Mouse (Mus musculus) kidney, postnatal 0 days (tissue): ENCODE results near the gene Gria4. TPM values are rescaled to one million over a fixed set of nuclear protein-coding genes. Genes with fewer than 3 reads are reported as not detected.

Experiments used
- ATAC-seq: fragments of 200-750 bp; cut with Nextera tagmentation; replicated peaks from 2 replicates; pipeline ENCODE4 v1.8.0; 2017; ENCODE audit warnings: low read depth, moderate number of reproducible peaks, moderate TSS enrichment, moderate library complexity; ENCODE audit not compliant: low FRiP score
- DNase-seq: peaks from one replicate; pipeline ENCODE4 v3.0.0-alpha.2; 2016; ENCODE audit warnings: low spot score
- H3K27ac ChIP-seq: fragments of 300-500 bp; sonication (generic); 2 replicates; pipeline ENCODE4 v1.5.1; 2014; ENCODE audit warnings: mild to moderate bottlenecking
- H3K27me3 ChIP-seq: fragments of 300-500 bp; sonication (generic); 2 replicates; pipeline ENCODE4 v1.6.1; 2014; ENCODE audit warnings: low read length, mixed read lengths; ENCODE audit not compliant: insufficient read depth
- H3K36me3 ChIP-seq: fragments of 300-500 bp; sonication (generic); 2 replicates; pipeline ENCODE4 v1.6.1; 2014; ENCODE audit warnings: low read length, mixed read lengths; ENCODE audit not compliant: insufficient read depth
- H3K4me1 ChIP-seq: fragments of 300-500 bp; sonication (generic); replicated peaks from 2 replicates; pipeline ENCODE4 v1.6.1; 2014; ENCODE audit warnings: antibody characterized with exemption, low read length, mixed read lengths; ENCODE audit not compliant: insufficient read depth
- H3K4me2 ChIP-seq: fragments of 300-500 bp; sonication (generic); 2 replicates; pipeline ENCODE4 v1.6.1; 2014; ENCODE audit warnings: mild to moderate bottlenecking, low read length, moderate library complexity, mixed read lengths
- H3K4me3 ChIP-seq: fragments of 300-500 bp; sonication (generic); replicated peaks from 2 replicates; pipeline ENCODE4 v1.5.1; 2014; ENCODE audit warnings: low read depth, low read length
- H3K9ac ChIP-seq: fragments of 300-500 bp; sonication (generic); 2 replicates; pipeline ENCODE4 v1.6.1; 2014; ENCODE audit warnings: low read depth, low read length
- H3K9me3 ChIP-seq: fragments of 300-500 bp; sonication (generic); replicated peaks from 2 replicates; pipeline ENCODE4 v1.6.1; 2016; ENCODE audit warnings: low read length, inconsistent platforms, mixed read lengths
- CTCF ChIP-seq: IDR thresholded peaks from 2 replicates; pipeline ENCODE4 v1.5.1; 2016; ENCODE audit warnings: antibody characterized with exemption, low read depth, mild to moderate bottlenecking, moderate library complexity
- WGBS: fragments of 180-500 bp; shearing (Covaris S2); extraction: QIAGEN DNeasy Blood & Tissue Kit; methylation state at CpG from one replicate; pipeline ENCODE4 v1.1.7; 2014; 5-methylcytosine and 5-hydroxymethylcytosine counted together
- polyA plus RNA-seq: library from polyadenylated mRNA; unstranded; fragments of >200 nt; fragmentation: Nextera tagmentation; extraction: Ambion mirVana; gene quantifications from 2 replicates; pipeline ENCODE4 v1.2.1, GENCODE M21; 2015

The Gria4 gene
- polyA plus RNA-seq, 1 experiment from 2014 or later, result 6.3 TPM

DNA sequence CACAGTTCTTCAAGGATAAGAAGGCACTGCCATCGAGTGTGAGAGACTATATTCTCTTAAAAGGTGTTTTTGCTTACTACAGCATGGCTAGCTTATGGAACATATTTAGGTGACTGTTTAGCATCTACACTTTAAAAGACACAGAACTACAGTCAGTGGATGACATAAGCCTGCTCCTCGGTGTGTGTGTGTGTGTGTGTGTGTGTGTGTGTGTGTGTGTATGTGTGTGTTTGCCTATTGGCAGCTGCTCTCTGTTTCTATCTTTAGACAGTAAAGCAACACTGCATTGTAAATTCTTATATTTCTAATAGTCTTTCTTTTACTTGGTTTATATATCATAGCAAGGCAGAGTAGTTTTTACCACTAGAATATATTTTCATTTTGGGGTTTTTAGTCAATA, 130.3 kb downstream of the Gria4 start:
- 79% methylated on average over 2 of the region's 2 CpGs for WGBS
- H3K4me1 ChIP-seq, result no peaks in the 10 kb centered on the region
- no peak for TF ChIP-seq CTCF
- H3K4me3 ChIP-seq, result no peak overlapping the region
- H3K9me3 ChIP-seq, result no peaks in the 10 kb centered on the region
- H3K4me2 ChIP-seq, result no peak overlapping the region
- DNase-seq (no peak), ATAC-seq (no peak)
- no peak overlapping the region for H3K27ac ChIP-seq
- H3K36me3 ChIP-seq, result no peaks in the 10 kb centered on the region
- H3K27me3 ChIP-seq, result no peaks in the 10 kb centered on the region
- H3K9ac ChIP-seq, result no peak overlapping the region

DNA sequence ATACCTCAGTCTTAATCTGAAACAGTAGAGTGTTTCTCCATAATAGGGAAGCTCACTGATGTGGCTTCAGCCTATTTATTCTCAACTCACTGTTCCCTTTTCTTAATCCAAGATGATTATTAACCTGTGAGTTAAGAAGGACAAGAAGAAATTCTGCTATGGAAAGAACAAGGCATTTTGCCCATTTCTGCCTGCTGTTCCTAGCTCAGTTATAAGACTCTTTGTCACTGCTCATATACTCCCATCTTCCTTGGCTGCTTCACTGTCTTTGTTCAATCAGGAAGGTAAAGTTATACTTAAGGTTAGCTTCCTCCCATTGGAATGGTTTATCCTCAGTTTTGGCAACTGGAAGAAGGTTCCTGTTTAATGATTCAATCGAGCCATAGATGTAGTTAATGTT, 133.6 kb downstream of the Gria4 start:
- WGBS, result 64% methylated on average over 1 of the region's 1 CpGs
- no peak for TF ChIP-seq CTCF
- no peak for DNase-seq

GRCm38 (mm10) chr9:4658951-4659350, 137.1 kb downstream of the Gria4 start:
- Histone ChIP-seq H3K4me2 (no peak overlapping the region), H3K9ac (no peak overlapping the region), H3K36me3 (no peaks in the 10 kb centered on the region), H3K4me1 (no peaks in the 10 kb centered on the region), H3K27ac (no peak overlapping the region), H3K9me3 (no peaks in the 10 kb centered on the region), H3K27me3 (no peaks in the 10 kb centered on the region), H3K4me3 (no peak overlapping the region)
- ATAC-seq (no peak), DNase-seq (no peak)
- no peak for TF ChIP-seq CTCF

More for the DNA sequence above, 133.6 kb downstream of the Gria4 start:
- no peak overlapping the region for H3K4me3 ChIP-seq
- H3K4me1 ChIP-seq, result no peaks in the 10 kb centered on the region
- no peak overlapping the region for H3K9ac ChIP-seq
- H3K27me3 ChIP-seq, result no peaks in the 10 kb centered on the region
- no peaks in the 10 kb centered on the region for H3K9me3 ChIP-seq
- no peak overlapping the region for H3K27ac ChIP-seq
- H3K36me3 ChIP-seq, result no peaks in the 10 kb centered on the region
- H3K4me2 ChIP-seq, result no peak overlapping the region
- ATAC-seq, result no peak

GRCm38 (mm10) chr9:4654333-4654732, 141.7 kb downstream of the Gria4 start:
- WGBS, result 97% methylated on average over 1 of the region's 1 CpGs
- no peak for TF ChIP-seq CTCF
- Histone ChIP-seq H3K4me3 (no peak overlapping the region), H3K9me3 (no peaks in the 10 kb centered on the region), H3K4me2 (no peak overlapping the region), H3K27ac (no peak overlapping the region), H3K36me3 (no peaks in the 10 kb centered on the region), H3K27me3 (no peaks in the 10 kb centered on the region), H3K4me1 (no peaks in the 10 kb centered on the region), H3K9ac (no peak overlapping the region)
- DNase-seq (no peak), ATAC-seq (no peak)

- no peak overlapping the region for H3K4me2 ChIP-seq
- no peaks in the 10 kb centered on the region for H3K4me1 ChIP-seq
- no peak for ATAC-seq
- no peak for TF ChIP-seq CTCF
- no peak overlapping the region for H3K4me3 ChIP-seq
- H3K27me3 ChIP-seq, result no peaks in the 10 kb centered on the region
- no peak overlapping the region for H3K27ac ChIP-seq
- H3K36me3 ChIP-seq, result no peaks in the 10 kb centered on the region
- H3K9ac ChIP-seq, result no peak overlapping the region
- H3K9me3 ChIP-seq, result no peaks in the 10 kb centered on the region
- WGBS, result 43% methylated on average over 2 of the region's 2 CpGs
- DNase-seq, result no peak
Measured at GRCm38 (mm10) chr9:4639192-4639900, 156.7 kb downstream of the Gria4 start.

GRCm38 (mm10) chr9:4631910-4632309, 164.1 kb downstream of the Gria4 start:
- DNase-seq (no peak), ATAC-seq (no peak)
- H3K9ac ChIP-seq, result no peak overlapping the region
- no peaks in the 10 kb centered on the region for H3K4me1 ChIP-seq
- no peak overlapping the region for H3K4me3 ChIP-seq
- H3K27ac ChIP-seq, result no peak overlapping the region
- WGBS, result 86% methylated on average over 4 of the region's 4 CpGs
- no peaks in the 10 kb centered on the region for H3K9me3 ChIP-seq
- no peaks in the 10 kb centered on the region for H3K36me3 ChIP-seq
- TF ChIP-seq CTCF, result no peak
- no peak overlapping the region for H3K4me2 ChIP-seq
- H3K27me3 ChIP-seq, result no peaks in the 10 kb centered on the region

GRCm38 (mm10) chr9:4615286-4615685, 180.7 kb downstream of the Gria4 start:
- H3K9ac ChIP-seq, result no peak overlapping the region
- no peak overlapping the region for H3K4me2 ChIP-seq
- no peak for TF ChIP-seq CTCF
- no peak overlapping the region for H3K27ac ChIP-seq
- ATAC-seq, result no peak
- H3K4me1 ChIP-seq, result no peaks in the 10 kb centered on the region
- DNase-seq, result no peak
- H3K9me3 ChIP-seq, result no peaks in the 10 kb centered on the region
- H3K4me3 ChIP-seq, result no peak overlapping the region
- no peaks in the 10 kb centered on the region for H3K27me3 ChIP-seq
- no peaks in the 10 kb centered on the region for H3K36me3 ChIP-seq
